Mouse (Mus musculus): ENCODE data around the gene Zfp784. TPM values are rescaled to one million over a fixed set of nuclear protein-coding genes. Genes with fewer than 3 reads are reported as not detected.
"Not testable (repeated sequence)": the region's sequence is repeated elsewhere in the genome, so short reads cannot be mapped to it uniquely, and the experiment has no call there.

Gene Zfp784
- polyA plus RNA-seq, 1 experiment: not detected

GRCm38 (mm10) chr7:5012681-5013513, 25.3 kb downstream of the Zfp784 start:
- WGBS: 89% methylated on average over 27 of the region's 27 CpGs
- H3K27ac ChIP-seq (ENCODE audit: insufficient read depth, low read depth, low read length): no peak overlapping the region
- H3K4me1 ChIP-seq (ENCODE audit: control insufficient read depth, insufficient read depth, low read length): 0 out of 2 replicates have a peak, but pooled peaks cover 4% of the 10 kb centered on the region
- no peak overlapping the region for H3K4me3 ChIP-seq (ENCODE audit: insufficient read depth, low read depth, low read length)
- TF ChIP-seq CTCF (IDR thresholded peaks at IDR 0.05; ENCODE audit: insufficient read depth, low read depth, low read length): no peak
- TF ChIP-seq POLR2A (IDR thresholded peaks at IDR 0.05; ENCODE audit: insufficient read depth, low read depth, low read length): no peak

GRCm38 (mm10) chr7:5008229-5008628, 30.0 kb downstream of the Zfp784 start:
- no peak for TF ChIP-seq CTCF (IDR thresholded peaks at IDR 0.05; ENCODE audit: insufficient read depth, low read depth, low read length)
- no peak for TF ChIP-seq POLR2A (IDR thresholded peaks at IDR 0.05; ENCODE audit: insufficient read depth, low read depth, low read length)
- Histone ChIP-seq H3K4me3 (ENCODE audit: insufficient read depth, low read depth, low read length) (no peak overlapping the region), H3K27ac (ENCODE audit: insufficient read depth, low read depth, low read length) (no peak overlapping the region), H3K4me1 (ENCODE audit: control insufficient read depth, insufficient read depth, low read length) (peaks cover 10% of the 10 kb centered on the region; the same call in 1 of the 2 replicates)
- WGBS: 94% methylated on average over 26 of the region's 26 CpGs

DNA sequence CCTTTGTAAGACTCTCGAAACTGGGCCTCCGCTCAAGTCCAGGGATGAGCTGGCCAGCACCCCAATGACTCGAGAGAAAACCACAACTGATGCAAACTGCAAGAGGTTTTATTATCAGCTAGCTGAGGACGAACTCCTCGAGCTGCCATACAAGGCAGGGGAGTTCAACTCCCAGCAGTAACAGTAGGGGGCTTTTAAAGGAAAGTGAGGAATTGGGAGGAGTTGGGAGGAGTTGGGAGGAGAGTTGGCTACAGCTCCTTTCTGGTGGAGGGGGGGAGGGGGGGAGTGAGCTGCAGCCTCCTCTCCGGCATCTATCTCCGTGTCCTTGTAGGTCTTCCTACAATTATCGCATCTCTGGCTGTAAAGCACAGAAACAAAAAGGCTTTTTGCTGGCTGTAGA, 35.4 kb downstream of the Zfp784 start:
- not testable (repeated sequence) for H3K4me1 ChIP-seq (ENCODE audit: control insufficient read depth, insufficient read depth, low read length); H3K27ac ChIP-seq (ENCODE audit: insufficient read depth, low read depth, low read length); H3K4me3 ChIP-seq (ENCODE audit: insufficient read depth, low read depth, low read length)
- WGBS: 33% methylated on average over 8 of the region's 8 CpGs

DNA sequence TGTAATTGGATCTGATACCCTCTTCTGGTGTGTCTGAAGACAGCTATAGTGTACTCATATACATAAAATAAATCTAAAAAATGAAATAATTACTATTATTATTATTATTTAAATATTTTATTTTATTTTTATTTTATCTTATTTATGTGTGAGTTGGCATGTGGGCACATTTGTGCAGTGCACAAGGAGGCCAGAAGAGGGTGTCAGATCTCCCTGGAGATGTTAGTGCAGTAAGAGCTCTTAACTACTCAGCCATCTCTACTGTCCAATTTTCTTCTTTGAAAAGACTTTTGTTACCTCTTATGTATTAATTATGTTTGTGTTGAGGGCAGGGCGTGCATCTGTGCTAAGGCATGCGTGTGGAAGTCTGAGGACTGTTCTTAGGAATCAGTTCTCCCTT, 38.4 kb downstream of the Zfp784 start:
- Histone ChIP-seq H3K27ac (ENCODE audit: insufficient read depth, low read depth, low read length) (no peak overlapping the region), H3K4me1 (ENCODE audit: control insufficient read depth, insufficient read depth, low read length) (peaks cover 5% of the 10 kb centered on the region; the same call in 1 of the 2 replicates), H3K4me3 (ENCODE audit: insufficient read depth, low read depth, low read length) (no peak overlapping the region)
- 66% methylated on average over 2 of the region's 2 CpGs for WGBS
- no peak for TF ChIP-seq CTCF (IDR thresholded peaks at IDR 0.05; ENCODE audit: insufficient read depth, low read depth, low read length)
- no peak for TF ChIP-seq POLR2A (IDR thresholded peaks at IDR 0.05; ENCODE audit: insufficient read depth, low read depth, low read length)

GRCm38 (mm10) chr7:4996934-4997333, 41.3 kb downstream of the Zfp784 start:
- H3K27ac ChIP-seq (ENCODE audit: insufficient read depth, low read depth, low read length): no peak overlapping the region
- TF ChIP-seq CTCF (IDR thresholded peaks at IDR 0.05; ENCODE audit: insufficient read depth, low read depth, low read length) (no peak), POLR2A (IDR thresholded peaks at IDR 0.05; ENCODE audit: insufficient read depth, low read depth, low read length) (no peak)
- WGBS: 39% methylated on average over 8 of the region's 8 CpGs
- peak overlapping the region; percentile 64; the same call in 1 of the 2 replicates for H3K4me3 ChIP-seq (ENCODE audit: insufficient read depth, low read depth, low read length)
- H3K4me1 ChIP-seq (ENCODE audit: control insufficient read depth, insufficient read depth, low read length): peaks cover 28% of the 10 kb centered on the region

GRCm38 (mm10) chr7:4996003-4996895, 42.0 kb downstream of the Zfp784 start, which contains the start of gene Zfp579:
Gene Zfp579, minus strand, starts transcription at chr7:4996158.
- H3K27ac ChIP-seq (ENCODE audit: insufficient read depth, low read depth, low read length): peak within 1 kb of the TSS; percentile 57
- H3K4me1 ChIP-seq (ENCODE audit: control insufficient read depth, insufficient read depth, low read length): peaks cover 28% of the 10 kb centered on the region
- peak within 1 kb of the TSS; percentile 91 for H3K4me3 ChIP-seq (ENCODE audit: insufficient read depth, low read depth, low read length)
- TF ChIP-seq CTCF (IDR thresholded peaks at IDR 0.05; ENCODE audit: insufficient read depth, low read depth, low read length): no peak
- TF ChIP-seq POLR2A (IDR thresholded peaks at IDR 0.05; ENCODE audit: insufficient read depth, low read depth, low read length): peak; percentile 45; the same call in 1 of the 2 replicates
- 1% methylated on average over 21 of the region's 26 CpGs for WGBS

DNA sequence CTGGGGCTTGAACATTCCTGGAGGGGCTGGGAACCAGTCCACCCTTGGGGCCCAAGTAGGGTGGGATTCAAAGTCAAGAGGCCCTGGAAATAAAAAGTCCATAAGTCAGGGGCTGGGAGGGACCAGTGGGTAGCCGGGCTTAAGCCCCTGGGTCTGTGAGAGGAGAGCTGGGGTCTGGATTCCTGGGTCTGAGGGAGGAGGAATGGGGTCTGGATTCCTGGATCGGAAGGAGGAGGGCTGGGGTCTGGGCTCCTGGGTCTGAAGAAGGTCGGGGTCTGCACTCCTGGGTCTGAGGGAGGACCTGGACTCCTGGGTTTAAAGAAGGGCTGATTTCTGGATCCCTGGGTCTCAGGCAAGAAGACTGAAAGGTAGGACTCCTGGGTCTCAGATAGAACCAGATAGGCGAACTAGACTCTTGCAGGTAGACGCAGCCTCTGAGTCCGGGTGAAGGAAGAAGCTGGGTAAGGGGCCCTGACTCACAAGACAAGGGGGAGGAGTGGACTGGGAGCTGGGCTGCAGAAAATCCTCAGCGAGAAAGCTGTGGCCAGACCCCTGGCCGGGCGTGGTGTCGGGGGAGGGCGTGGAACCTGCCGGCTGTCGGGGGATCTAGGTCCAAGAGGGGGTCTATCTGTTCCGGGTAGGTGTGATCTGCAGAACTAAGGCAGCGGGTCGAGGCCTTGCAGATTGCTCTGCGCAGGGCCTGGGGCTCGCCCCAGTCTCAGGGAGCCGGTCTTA, 42.8 kb downstream of the Zfp784 start:
- TF ChIP-seq POLR2A (IDR thresholded peaks at IDR 0.05; ENCODE audit: insufficient read depth, low read depth, low read length) (no peak), CTCF (IDR thresholded peaks at IDR 0.05; ENCODE audit: insufficient read depth, low read depth, low read length) (no peak)
- H3K27ac ChIP-seq (ENCODE audit: insufficient read depth, low read depth, low read length): 0 out of 2 replicates have a peak overlapping the region, but pooled peaks have one; percentile 4
- H3K4me1 ChIP-seq (ENCODE audit: control insufficient read depth, insufficient read depth, low read length): peaks cover 28% of the 10 kb centered on the region
- 3% methylated on average over 19 of the region's 19 CpGs for WGBS
- peak overlapping the region; percentile 91 for H3K4me3 ChIP-seq (ENCODE audit: insufficient read depth, low read depth, low read length)

DNA sequence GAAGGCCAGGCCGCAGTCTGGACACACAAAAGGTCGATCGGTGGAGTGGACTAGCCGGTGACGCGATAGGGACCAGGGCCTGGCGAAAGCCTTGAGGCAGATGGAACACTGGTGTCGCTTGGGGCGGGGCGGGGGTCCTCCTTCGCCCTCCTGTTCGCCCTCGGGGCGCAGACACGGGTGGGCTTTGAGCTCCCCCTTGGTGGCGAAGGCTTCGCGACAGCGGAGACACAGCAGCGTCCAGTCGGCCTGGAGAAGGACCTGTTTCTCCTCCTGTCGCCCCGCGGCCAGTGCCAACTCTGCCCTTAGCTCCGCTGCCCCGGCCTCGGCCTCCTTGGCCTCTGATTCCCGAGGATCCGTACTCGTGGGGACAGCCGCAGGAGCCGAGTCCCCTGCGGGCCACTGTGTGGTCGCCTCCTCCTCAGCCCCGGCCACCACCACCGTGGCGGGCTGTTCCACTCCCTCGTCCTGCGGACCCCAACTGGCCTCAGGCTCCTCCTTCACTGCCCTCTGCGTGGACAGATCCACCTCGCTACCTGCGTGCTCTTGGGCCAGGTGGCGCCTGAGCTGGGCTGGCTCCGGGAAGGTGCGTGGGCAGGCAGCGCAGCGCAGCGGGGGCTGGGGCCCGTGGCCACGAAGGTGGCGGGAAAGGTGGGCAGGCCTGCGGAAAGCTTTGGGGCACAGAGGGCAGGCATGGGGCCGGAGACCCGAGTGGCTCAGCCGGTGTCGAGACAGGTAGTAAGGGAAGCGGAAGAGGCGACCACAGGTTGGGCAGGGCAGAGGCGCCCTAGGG, 44.1 kb downstream of the Zfp784 start:
- Histone ChIP-seq H3K27ac (ENCODE audit: insufficient read depth, low read depth, low read length) (no peak overlapping the region), H3K4me3 (ENCODE audit: insufficient read depth, low read depth, low read length) (no peak overlapping the region), H3K4me1 (ENCODE audit: control insufficient read depth, insufficient read depth, low read length) (peaks cover 28% of the 10 kb centered on the region)
- TF ChIP-seq POLR2A (IDR thresholded peaks at IDR 0.05; ENCODE audit: insufficient read depth, low read depth, low read length) (no peak), CTCF (IDR thresholded peaks at IDR 0.05; ENCODE audit: insufficient read depth, low read depth, low read length) (no peak)
- 68% methylated on average over 59 of the region's 59 CpGs for WGBS

All from olfactory bulb, adult 2 months (tissue).